Mouse (Mus musculus) megakaryocyte, embryonic 14.5 days (primary cell): ENCODE measurements around the gene Slc35e1. TPM values are rescaled to one million over a fixed set of nuclear protein-coding genes. Genes with fewer than 3 reads are reported as not detected.

Experiments used
- H3K27me3 ChIP-seq: replicated peaks from 2 replicates; pipeline ENCODE3; 2012; ENCODE audit warnings: inconsistent platforms
- H3K36me3 ChIP-seq: replicated peaks from 2 replicates; pipeline ENCODE3; 2012; ENCODE audit warnings: low read length, inconsistent platforms, mixed read lengths
- H3K4me1 ChIP-seq: 2 replicates; pipeline ENCODE4 v1.6.1; 2012; ENCODE audit warnings: inconsistent platforms
- H3K4me3 ChIP-seq: replicated peaks from 2 replicates; pipeline ENCODE3; 2012; ENCODE audit warnings: moderate library complexity, mild to moderate bottlenecking, inconsistent platforms
- H3K9me3 ChIP-seq: 2 replicates; pipeline ENCODE4 v1.6.1; 2012; ENCODE audit warnings: inconsistent platforms
- FLI1 ChIP-seq: IDR thresholded peaks from 2 replicates; pipeline ENCODE4 v1.6.1; 2012; ENCODE audit warnings: low read length, inconsistent platforms, mixed read lengths
- GATA1 ChIP-seq: IDR thresholded peaks from 3 replicates; pipeline ENCODE4 v1.6.1; 2012; ENCODE audit warnings: mixed read lengths, low read length, inconsistent platforms, borderline replicate concordance
- polyA plus RNA-seq: library from polyadenylated mRNA; stranded (reverse); fragments of >175 nt; gene quantifications from 2 replicates; pipeline ENCODE4 v1.2.3, GENCODE M21; 2012; ENCODE audit warnings: low replicate concordance; ENCODE audit not compliant: insufficient read depth

Slc35e1 gene
- polyA plus RNA-seq, 1 experiment = 2.4 TPM

DNA sequence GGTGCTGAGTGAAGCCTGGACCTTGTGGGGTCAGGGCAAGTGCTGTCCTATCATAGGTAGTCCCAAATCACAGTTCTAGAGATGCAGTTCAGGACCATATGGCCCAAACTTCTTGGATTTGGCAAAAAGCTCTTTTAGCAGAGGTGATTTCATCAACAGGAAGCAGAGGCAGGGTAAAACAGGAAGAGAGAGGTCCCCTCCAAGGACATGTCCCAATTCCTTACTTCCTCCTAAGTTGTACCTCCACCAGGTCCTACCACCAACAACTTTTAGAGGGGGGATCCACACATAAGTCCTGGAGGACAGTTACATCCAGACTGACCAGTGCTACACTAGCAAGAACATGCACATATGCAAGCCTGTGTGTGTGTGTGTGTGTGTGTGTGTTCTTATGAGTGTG lies 5.4 kb downstream of the Slc35e1 start:
- Histone ChIP-seq H3K27me3 (no peaks in the 10 kb centered on the region), H3K4me1 (peaks cover 78% of the 10 kb centered on the region), H3K36me3 (peaks cover 86% of the 10 kb centered on the region), H3K4me3 (no peak overlapping the region), H3K9me3 (no peaks in the 10 kb centered on the region)
- TF ChIP-seq GATA1 (no peak), FLI1 (no peak)

GRCm38 (mm10) chr8:72485456-72486199 lies 6.8 kb downstream of the Slc35e1 start:
- peaks cover 96% of the 10 kb centered on the region for H3K36me3 ChIP-seq
- peak overlapping the region; percentile 62 for H3K4me3 ChIP-seq
- no peaks in the 10 kb centered on the region for H3K27me3 ChIP-seq
- H3K4me1 ChIP-seq = peaks cover 65% of the 10 kb centered on the region
- H3K9me3 ChIP-seq = no peaks in the 10 kb centered on the region
- TF ChIP-seq GATA1 (no peak), FLI1 (no peak)

GRCm38 (mm10) chr8:72474826-72475546 lies 17.4 kb downstream of the Slc35e1 start, which contains the start of gene Cherp:
Cherp (minus strand) TSS chr8:72475226.
- peaks cover 55% of the 10 kb centered on the region for H3K36me3 ChIP-seq
- peak within 1 kb of the TSS; percentile 99 for H3K4me3 ChIP-seq
- no peak for TF ChIP-seq GATA1
- TF ChIP-seq FLI1 = peak; percentile 100
- H3K9me3 ChIP-seq = no peaks in the 10 kb centered on the region
- no peaks in the 10 kb centered on the region for H3K27me3 ChIP-seq
- peaks cover 57% of the 10 kb centered on the region for H3K4me1 ChIP-seq

DNA sequence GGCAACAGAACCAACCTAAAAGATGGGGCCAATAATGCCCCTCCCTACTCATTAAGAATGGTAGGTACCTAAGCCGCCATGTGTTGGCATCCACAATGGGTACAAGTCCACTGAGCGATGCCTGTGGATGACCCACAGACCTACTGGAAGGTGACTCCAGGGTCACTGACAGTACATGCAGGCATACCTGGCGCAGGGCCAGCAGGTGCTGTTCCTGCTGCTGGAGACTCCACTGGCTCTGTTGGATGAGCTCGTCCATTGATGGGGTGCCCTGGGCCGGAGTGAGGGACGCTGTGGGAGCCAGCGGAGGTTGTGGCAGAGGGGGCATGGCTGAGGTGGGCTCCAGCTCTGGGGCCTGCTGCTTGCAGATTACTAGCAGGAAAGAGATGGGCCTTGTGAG lies 21.7 kb downstream of the Slc35e1 start:
- H3K36me3 ChIP-seq = peaks cover 76% of the 10 kb centered on the region
- H3K27me3 ChIP-seq = no peaks in the 10 kb centered on the region
- H3K9me3 ChIP-seq = no peaks in the 10 kb centered on the region
- peaks cover 46% of the 10 kb centered on the region for H3K4me1 ChIP-seq
- no peak overlapping the region for H3K4me3 ChIP-seq
- TF ChIP-seq GATA1 (no peak), FLI1 (no peak)

DNA sequence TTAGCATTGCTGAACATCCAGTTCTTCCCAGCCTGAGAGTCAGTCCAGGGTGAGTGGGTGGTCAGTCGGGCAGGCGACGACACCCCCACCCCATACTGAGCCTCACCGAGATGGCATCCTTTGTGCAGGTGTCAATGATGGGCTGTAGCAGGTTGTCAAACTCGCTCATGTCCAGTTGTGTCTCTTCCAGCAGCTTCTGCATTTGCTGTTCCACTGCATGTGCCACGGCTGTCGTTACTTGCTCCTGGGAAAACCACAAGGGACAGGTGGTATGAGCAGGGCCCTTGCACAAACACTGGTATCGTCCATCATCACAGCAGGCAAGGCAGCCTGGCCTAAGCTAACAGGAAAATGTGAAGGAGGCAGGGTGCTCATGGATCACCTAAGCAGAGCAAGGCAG lies 22.4 kb downstream of the Slc35e1 start:
- Histone ChIP-seq H3K36me3 (peaks cover 83% of the 10 kb centered on the region), H3K4me1 (peaks cover 44% of the 10 kb centered on the region), H3K4me3 (peak overlapping the region; percentile 4), H3K27me3 (no peaks in the 10 kb centered on the region), H3K9me3 (no peaks in the 10 kb centered on the region)
- no peak for TF ChIP-seq FLI1
- TF ChIP-seq GATA1 = no peak

DNA sequence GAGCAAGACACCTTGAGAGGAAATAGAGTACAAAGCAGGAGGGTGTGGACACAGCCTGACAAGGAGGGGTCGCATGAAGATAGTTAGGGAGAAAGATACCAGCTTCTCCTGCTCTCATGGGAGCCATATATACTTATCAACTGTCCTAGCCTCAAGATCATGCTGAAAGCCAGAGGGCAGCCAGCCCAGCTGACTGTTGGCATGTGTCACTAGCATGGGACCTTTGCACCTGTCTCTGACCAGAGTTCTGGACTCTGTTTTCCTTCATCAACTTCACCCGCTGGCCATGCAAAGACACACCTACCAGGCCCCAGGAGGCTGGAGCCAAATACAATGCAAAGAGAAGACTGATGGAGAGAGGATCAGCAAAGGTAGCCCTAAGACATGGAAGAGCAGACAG lies 23.2 kb downstream of the Slc35e1 start:
- Histone ChIP-seq H3K27me3 (no peaks in the 10 kb centered on the region), H3K4me1 (peaks cover 42% of the 10 kb centered on the region)

DNA sequence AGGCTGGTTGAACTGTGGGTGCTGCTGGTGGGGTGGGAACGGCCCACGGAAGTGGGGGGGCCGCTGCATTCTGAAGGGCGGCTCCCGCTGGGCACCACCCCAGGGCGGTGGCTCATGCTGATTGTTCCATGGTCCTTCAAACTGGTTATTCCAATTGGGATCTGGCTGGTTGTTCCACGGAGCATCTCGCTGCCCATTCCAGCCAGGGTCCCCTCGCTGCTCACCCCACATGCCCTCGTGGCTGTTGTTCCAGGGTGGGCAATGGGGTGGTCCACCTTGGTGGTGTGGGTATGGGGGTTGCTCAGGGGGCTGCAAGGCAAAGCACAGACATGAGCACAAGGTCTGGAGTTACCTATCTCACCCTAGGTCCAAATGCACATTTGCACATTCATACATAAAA lies 28.2 kb downstream of the Slc35e1 start:
- no peaks in the 10 kb centered on the region for H3K27me3 ChIP-seq
- no peak overlapping the region for H3K4me3 ChIP-seq
- peaks cover 16% of the 10 kb centered on the region for H3K4me1 ChIP-seq
- H3K9me3 ChIP-seq = no peaks in the 10 kb centered on the region
- peaks cover 99% of the 10 kb centered on the region for H3K36me3 ChIP-seq
- TF ChIP-seq GATA1 (no peak), FLI1 (no peak)

More for the DNA sequence above, 23.2 kb downstream of the Slc35e1 start:
- no peak for TF ChIP-seq GATA1
- no peak for TF ChIP-seq FLI1
- Histone ChIP-seq H3K4me3 (no peak overlapping the region), H3K9me3 (no peaks in the 10 kb centered on the region), H3K36me3 (peaks cover 91% of the 10 kb centered on the region)

- Histone ChIP-seq H3K4me3 (no peak overlapping the region), H3K4me1 (peaks cover 20% of the 10 kb centered on the region), H3K36me3 (peaks cover 92% of the 10 kb centered on the region), H3K9me3 (no peaks in the 10 kb centered on the region), H3K27me3 (no peaks in the 10 kb centered on the region)
- TF ChIP-seq GATA1 = no peak
- TF ChIP-seq FLI1 = no peak
These were observed 32.4 kb downstream of the Slc35e1 start for GRCm38 (mm10) chr8:72459881-72460533.

- Histone ChIP-seq H3K36me3 (peaks cover 92% of the 10 kb centered on the region), H3K4me3 (no peak overlapping the region), H3K4me1 (peaks cover 20% of the 10 kb centered on the region), H3K27me3 (no peaks in the 10 kb centered on the region), H3K9me3 (peaks cover 4% of the 10 kb centered on the region)
- no peak for TF ChIP-seq FLI1
- no peak for TF ChIP-seq GATA1
These were observed 34.0 kb downstream of the Slc35e1 start for GRCm38 (mm10) chr8:72458457-72458856.
